Mouse (Mus musculus) ovary, postnatal 36 days (tissue): ENCODE data around the gene Inafm1.
"Not testable (repeated sequence)": the region's sequence is repeated elsewhere in the genome, so short reads cannot be mapped to it uniquely, and the experiment has no call there.

Experiments
- DNase-seq: peaks from one replicate; pipeline ENCODE4 v3.0.0; 2022; ENCODE audit warnings: low spot score, mixed read lengths

The Inafm1 gene

GRCm38 (mm10) chr7:16297616-16298015 is 24.2 kb upstream of the Inafm1 start:
- DNase-seq: no peak

GRCm38 (mm10) chr7:16296766-16297390 is 23.5 kb upstream of the Inafm1 start:
- peak; percentile 72 for DNase-seq

GRCm38 (mm10) chr7:16296146-16296545 is 22.7 kb upstream of the Inafm1 start:
- DNase-seq: no peak

- DNase-seq: peak; percentile 69
Measured at GRCm38 (mm10) chr7:16295321-16295900, 22.0 kb upstream of the Inafm1 start.

GRCm38 (mm10) chr7:16294837-16295236 is 21.4 kb upstream of the Inafm1 start:
- peak; percentile 91 for DNase-seq

GRCm38 (mm10) chr7:16294346-16294745 is 20.9 kb upstream of the Inafm1 start:
- no peak for DNase-seq

- no peak for DNase-seq
Measured at GRCm38 (mm10) chr7:16287791-16288190, 14.4 kb upstream of the Inafm1 start.

GRCm38 (mm10) chr7:16287016-16287415 is 13.6 kb upstream of the Inafm1 start:
- DNase-seq: no peak

GRCm38 (mm10) chr7:16286026-16286961 is 12.9 kb upstream of the Inafm1 start, which contains the start of gene Ccdc9:
Gene Ccdc9 (minus strand): TSS chr7:16286795.
- peak; percentile 100 for DNase-seq

- DNase-seq: peak; percentile 75
Measured at GRCm38 (mm10) chr7:16285450-16286025, 12.1 kb upstream of the Inafm1 start.

GRCm38 (mm10) chr7:16284904-16285303 is 11.5 kb upstream of the Inafm1 start:
- DNase-seq: no peak

- no peak for DNase-seq
Measured at GRCm38 (mm10) chr7:16284001-16284400, 10.6 kb upstream of the Inafm1 start.

GRCm38 (mm10) chr7:16282334-16282733 is 8.9 kb upstream of the Inafm1 start:
- DNase-seq: no peak

GRCm38 (mm10) chr7:16280721-16281120 is 7.3 kb upstream of the Inafm1 start:
- no peak for DNase-seq

GRCm38 (mm10) chr7:16274922-16275890 is 1.8 kb upstream of the Inafm1 start:
- no peak for DNase-seq

GRCm38 (mm10) chr7:16273766-16274140 is 336 bp upstream of the Inafm1 start:
- peak; percentile 74 for DNase-seq

GRCm38 (mm10) chr7:16272681-16273080 is 736 bp downstream of the Inafm1 start:
- peak; percentile 76 for DNase-seq

GRCm38 (mm10) chr7:16271139-16271538 is 2.3 kb downstream of the Inafm1 start:
- DNase-seq: no peak

- not testable (repeated sequence) for DNase-seq
Measured at GRCm38 (mm10) chr7:16266593-16266992, 6.8 kb downstream of the Inafm1 start.

GRCm38 (mm10) chr7:16265856-16266255 is 7.6 kb downstream of the Inafm1 start:
- DNase-seq: no peak

GRCm38 (mm10) chr7:16263843-16264242 is 9.6 kb downstream of the Inafm1 start:
- no peak for DNase-seq
